Mouse (Mus musculus): ENCODE measurements around the gene Cacng5.

Gene Cacng5

DNA sequence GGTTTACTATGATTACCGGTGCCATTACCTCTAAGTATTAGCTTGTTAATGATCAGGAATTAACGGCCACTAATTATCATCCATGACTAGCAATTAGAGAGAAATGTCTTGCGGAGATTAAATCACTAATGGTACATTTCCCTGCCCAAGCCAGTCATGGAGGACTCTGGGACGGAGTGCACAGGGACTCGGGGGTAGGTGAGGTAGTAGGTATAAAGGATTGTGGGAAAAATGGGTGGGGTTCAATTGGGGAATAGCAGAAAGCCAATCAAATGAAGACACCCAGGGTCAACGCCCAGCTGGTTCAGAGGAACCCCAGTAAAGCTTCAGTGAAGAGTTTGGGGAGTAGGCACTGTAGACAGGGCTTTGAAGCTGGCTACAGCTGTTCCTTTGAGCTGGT lies 27.5 kb downstream of the Cacng5 start:
- no peak for DNase-seq (ENCODE audit: low read depth, low spot score)

- no peak for DNase-seq (ENCODE audit: low read depth, low spot score)
Measured at GRCm38 (mm10) chr11:107876840-107877239, 38.0 kb downstream of the Cacng5 start.

- DNase-seq (ENCODE audit: low read depth, low spot score): no peak
Measured at GRCm38 (mm10) chr11:107875861-107876494, 38.9 kb downstream of the Cacng5 start.

DNA sequence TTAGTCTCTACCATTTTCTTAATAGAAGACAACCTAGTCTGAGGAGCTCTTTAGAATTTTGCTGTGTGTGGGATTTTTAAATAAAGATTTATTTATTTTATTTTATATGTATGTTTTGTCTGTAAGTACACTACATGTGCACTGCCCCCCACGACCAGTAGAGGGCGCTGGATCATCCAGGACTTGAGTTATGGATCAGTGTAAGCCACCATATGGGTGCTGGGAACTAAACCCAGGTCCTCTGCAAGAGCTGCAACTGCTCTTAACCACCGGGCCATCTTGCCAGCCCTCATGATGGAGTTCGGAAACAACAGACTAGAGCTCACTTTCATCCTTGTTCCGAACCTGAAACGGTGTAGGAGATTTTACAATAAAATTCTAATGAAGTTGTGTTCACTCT lies 42.1 kb downstream of the Cacng5 start:
- no peak for DNase-seq (ENCODE audit: low read depth, low spot score)

- no peak for DNase-seq (ENCODE audit: low read depth, low spot score)
Measured at GRCm38 (mm10) chr11:107867509-107867908, 47.3 kb downstream of the Cacng5 start.

DNA sequence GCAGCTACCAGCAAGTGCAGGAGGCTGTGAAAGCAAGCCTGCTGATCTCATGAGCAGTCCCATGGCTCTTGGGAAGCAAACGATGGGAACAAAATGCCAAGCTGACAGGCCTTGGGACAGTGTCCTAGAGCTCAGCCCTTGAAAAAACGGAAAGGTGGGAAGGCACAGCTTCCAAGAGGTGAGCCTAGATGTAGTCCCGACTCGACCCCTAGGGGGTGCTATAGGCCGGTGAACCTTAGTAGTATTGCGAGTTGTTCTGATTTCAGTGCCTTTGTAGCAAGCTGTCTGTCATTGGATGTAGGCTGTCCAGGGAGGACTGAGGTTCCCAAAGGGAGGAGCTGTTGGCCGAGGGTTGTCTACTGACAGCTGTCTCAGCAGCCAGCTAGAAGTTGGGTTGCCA lies 49.7 kb downstream of the Cacng5 start:
- peak; percentile 69 for DNase-seq (ENCODE audit: low read depth, low spot score)

DNA sequence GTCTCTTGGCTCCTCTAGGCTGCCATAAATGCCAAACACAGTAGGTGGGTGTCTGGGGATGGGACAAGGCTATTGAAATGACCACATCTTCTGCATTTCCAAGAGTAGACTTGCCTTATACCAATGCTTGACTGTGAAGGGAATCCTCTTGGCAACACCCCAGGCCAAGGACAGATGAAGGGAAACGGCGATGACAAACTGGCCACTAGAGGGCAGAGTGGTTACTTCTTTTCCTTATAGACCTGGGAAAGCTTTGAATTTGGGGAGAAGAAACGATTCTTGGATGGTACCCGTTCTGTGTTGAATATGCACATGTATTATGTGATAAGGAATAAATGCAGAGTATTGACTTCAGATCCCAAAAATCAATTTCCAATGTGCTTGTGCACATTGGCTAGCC lies 50.8 kb downstream of the Cacng5 start:
- peak; percentile 70 for DNase-seq (ENCODE audit: low read depth, low spot score)

DNA sequence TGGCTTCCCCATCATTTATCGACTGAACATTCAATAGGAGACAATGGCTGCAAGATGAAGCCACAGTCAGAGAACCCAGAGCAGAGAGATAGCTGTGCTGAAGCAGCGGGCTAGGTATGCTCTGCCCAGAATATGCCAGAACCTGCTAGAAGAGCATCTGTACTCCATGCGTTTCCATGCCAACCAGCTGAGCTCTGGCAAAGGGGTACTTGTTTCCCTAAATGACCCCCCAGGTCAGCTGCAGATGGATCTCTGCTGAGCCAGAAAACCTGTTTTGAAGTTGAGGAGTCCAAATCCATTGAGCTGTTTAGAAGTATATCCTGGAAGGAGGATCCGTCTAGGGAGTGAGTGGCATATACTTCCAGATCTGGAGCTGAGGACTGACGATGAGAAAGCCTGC lies 53.1 kb downstream of the Cacng5 start:
- DNase-seq (ENCODE audit: low read depth, low spot score): no peak

GRCm38 (mm10) chr11:107859871-107860270 lies 55.0 kb downstream of the Cacng5 start:
- DNase-seq (ENCODE audit: low read depth, low spot score): no peak

DNA sequence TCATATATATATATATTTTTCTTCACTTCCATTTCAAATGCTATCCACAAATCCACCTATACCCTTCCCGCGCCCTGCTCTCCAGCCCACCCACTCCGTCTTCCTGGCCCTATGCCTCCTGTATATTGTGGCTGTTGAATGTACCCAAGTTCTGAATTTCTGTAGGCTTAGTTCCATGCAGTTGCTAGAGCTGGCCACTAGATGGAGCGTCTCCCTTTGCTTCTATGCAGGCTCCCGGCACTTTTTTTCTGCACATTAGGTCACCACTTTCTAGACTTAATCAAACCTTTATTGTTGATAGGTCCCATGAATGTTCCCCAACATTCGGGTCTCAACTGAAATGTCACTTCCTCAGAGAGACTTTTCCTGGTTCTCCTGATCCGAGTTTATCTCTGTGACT lies 55.6 kb downstream of the Cacng5 start:
- DNase-seq (ENCODE audit: low read depth, low spot score): peak; percentile 68

GRCm38 (mm10) chr11:107853088-107853487 lies 61.8 kb downstream of the Cacng5 start:
- peak; percentile 31 for DNase-seq (ENCODE audit: low read depth, low spot score)

GRCm38 (mm10) chr11:107849621-107850020 lies 65.2 kb downstream of the Cacng5 start:
- DNase-seq (ENCODE audit: low read depth, low spot score): no peak

DNA sequence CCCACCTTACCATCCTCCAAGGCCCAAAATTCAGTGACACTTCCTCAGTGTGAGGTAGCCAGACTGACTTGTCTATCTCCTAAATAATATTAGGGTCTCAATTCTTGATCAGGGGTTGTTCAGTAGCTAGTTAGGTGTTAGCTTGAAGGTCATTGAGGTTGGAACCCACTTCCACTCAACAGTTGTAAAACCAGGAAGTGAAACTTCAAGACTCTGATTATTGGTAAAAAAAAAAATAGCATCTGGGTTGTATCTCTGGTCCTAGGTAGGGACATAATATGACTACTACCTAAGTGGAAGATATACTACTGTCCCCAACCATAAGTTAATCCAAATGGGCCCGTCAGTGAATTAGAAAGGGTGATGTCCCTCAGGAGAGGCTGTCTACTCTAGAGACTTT lies 70.7 kb downstream of the Cacng5 start:
- DNase-seq (ENCODE audit: low read depth, low spot score): no peak

- DNase-seq (ENCODE audit: low read depth, low spot score): no peak
Measured at GRCm38 (mm10) chr11:107833351-107834040, 81.4 kb downstream of the Cacng5 start.
